9 mouse cellular contexts compared by ENCODE assay signal in the genomic region with DNA sequence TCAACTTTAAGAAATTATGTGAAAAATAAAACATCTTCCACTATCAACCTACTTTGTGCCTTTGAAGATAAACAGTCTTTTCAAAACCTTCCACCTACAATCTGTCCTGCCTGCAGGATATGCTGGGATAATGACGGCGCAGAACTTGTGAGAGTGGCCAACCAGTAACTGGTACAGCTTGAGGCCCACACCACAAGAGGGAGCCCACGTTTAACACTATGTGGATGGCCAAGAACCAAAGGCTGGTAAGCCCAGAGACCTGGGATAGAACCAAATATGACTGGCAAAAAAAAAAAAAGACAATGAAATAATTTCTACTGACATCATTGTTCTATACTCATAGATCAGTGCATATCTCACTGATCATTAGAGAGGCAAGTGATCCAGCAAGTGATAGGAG. TPM values are rescaled to one million over a fixed set of nuclear protein-coding genes. Genes with fewer than 3 reads are reported as not detected.
DNase-seq lines count a peak whose midpoint lies in the region; ATAC-seq and TF ChIP-seq lines count a peak whose summit lies in the region.
"Had no signal": no experiment of that assay in that cellular context is flagged by ENCODE, and none has a peak within 500 bp of the region (broad histone marks: within the 10 kb centered on the region; RNA-seq: fewer than 3 reads in every experiment).

No protein-coding gene starts in this region.

- H3K9ac ChIP-seq in hindbrain, embryonic 12.5 days = no peak overlapping the region
- no peak overlapping the region for H3K9ac ChIP-seq in limb, embryonic 14.5 days (ENCODE audit: low read depth, low read length, severe bottlenecking)
- H3K9ac ChIP-seq: heart, embryonic 15.5 days had no signal

- 61% methylated on average over 3 of the region's 3 CpGs for WGBS in heart, embryonic 10.5 days
- 58% methylated on average over 3 of the region's 3 CpGs for WGBS in hindbrain, embryonic 12.5 days
- WGBS in limb, embryonic 14.5 days = 63% methylated on average over 3 of the region's 3 CpGs

- peaks cover 37% of the 10 kb centered on the region for H3K36me3 ChIP-seq in heart, embryonic 10.5 days
- H3K36me3 ChIP-seq in hindbrain, embryonic 12.5 days = peaks cover 37% of the 10 kb centered on the region
- peaks cover 39% of the 10 kb centered on the region for H3K36me3 ChIP-seq in limb, embryonic 14.5 days (ENCODE audit: control insufficient read depth, insufficient read depth, low read length)

- 0 out of 2 replicates have a peak, but pooled peaks cover 1% of the 10 kb centered on the region for H3K4me1 ChIP-seq in heart, embryonic 10.5 days
- no peaks in the 10 kb centered on the region for H3K4me1 ChIP-seq in hindbrain, embryonic 12.5 days
- no peaks in the 10 kb centered on the region for H3K4me1 ChIP-seq in limb, embryonic 14.5 days (ENCODE audit: control insufficient read depth, insufficient read depth, low read length)
- H3K4me1 ChIP-seq: heart, embryonic 15.5 days had no signal

- no peak for TF ChIP-seq POLR2A in limb, embryonic 14.5 days (IDR thresholded peaks at IDR 0.05; ENCODE audit: borderline replicate concordance, extremely low read depth, insufficient read depth, insufficient read length)

- H3K4me3 ChIP-seq in heart, embryonic 10.5 days = no peak overlapping the region
- no peak overlapping the region for H3K4me3 ChIP-seq in hindbrain, embryonic 12.5 days
- H3K4me3 ChIP-seq in limb, embryonic 14.5 days (replicated peaks; ENCODE audit: low read length) = no peak overlapping the region
- H3K4me3 ChIP-seq: heart, embryonic 15.5 days had no signal

- H3K9me3 ChIP-seq in heart, embryonic 10.5 days = no peaks in the 10 kb centered on the region
- H3K9me3 ChIP-seq in hindbrain, embryonic 12.5 days (replicated peaks) = no peaks in the 10 kb centered on the region
- H3K9me3 ChIP-seq in limb, embryonic 14.5 days (ENCODE audit: control insufficient read depth, low read length) = no peaks in the 10 kb centered on the region
- H3K9me3 ChIP-seq: heart, embryonic 15.5 days had no signal

- DNase-seq in heart, adult 11 months = peak; percentile 87
- DNase-seq in heart, embryonic 10.5 days (ENCODE audit: low spot score) = no peak
- DNase-seq in ZHBTc4 (ENCODE audit: low read depth, low spot score) = peak; percentile 55
- peak; percentile 16 for DNase-seq in embryo, embryonic 11.5 days (ENCODE audit: low read depth, low spot score)
- peak; percentile 51 for DNase-seq in limb, embryonic 14.5 days (ENCODE audit: low spot score)
- DNase-seq in retina, adult 2 months (ENCODE audit: low read depth, low spot score) = peak; percentile 42

- peak; percentile 50 for ATAC-seq in hindbrain, embryonic 12.5 days (ENCODE audit: low FRiP score)
- ATAC-seq in limb, embryonic 14.5 days (ENCODE audit: low FRiP score, low read depth) = no peak
- ATAC-seq in inflammation-experienced regulatory T-cells, adult 6 months = no peak

- H3K27ac ChIP-seq in heart, embryonic 10.5 days = no peak overlapping the region
- H3K27ac ChIP-seq in hindbrain, embryonic 12.5 days = no peak overlapping the region
- no peak overlapping the region for H3K27ac ChIP-seq in limb, embryonic 14.5 days (replicated peaks; ENCODE audit: low read depth, low read length)
- H3K27ac ChIP-seq: heart, embryonic 15.5 days had no signal

- H3K4me2 ChIP-seq in hindbrain, embryonic 12.5 days (replicated peaks) = no peak overlapping the region
- H3K4me2 ChIP-seq in limb, embryonic 14.5 days (replicated peaks; ENCODE audit: low read depth, low read length, severe bottlenecking) = no peak overlapping the region
- H3K4me2 ChIP-seq: heart, embryonic 15.5 days had no signal

- H3K27me3 ChIP-seq in heart, embryonic 10.5 days (ENCODE audit: insufficient read depth, poor library complexity, severe bottlenecking) = no peaks in the 10 kb centered on the region
- H3K27me3 ChIP-seq in hindbrain, embryonic 12.5 days = no peaks in the 10 kb centered on the region
- H3K27me3 ChIP-seq in limb, embryonic 14.5 days (ENCODE audit: control insufficient read depth, insufficient read depth, low read length) = no peaks in the 10 kb centered on the region
- H3K27me3 ChIP-seq: heart, embryonic 15.5 days had no signal

RNA-seq across cellular contexts. Expression of gene Zdhhc17, which starts 35.5 kb away (rescaled TPM):
- 20.9 and 21.7 TPM in 2 replicates for polyA plus RNA-seq in heart, embryonic 10.5 days (2016; fragmentation: Nextera tagmentation; extraction: Ambion mirVana)
- polyA plus RNA-seq in hindbrain, embryonic 12.5 days (2016; fragmentation: Nextera tagmentation; extraction: Ambion mirVana) = 45.1 and 48.1 TPM in 2 replicates
- 41.8 and 49.7 TPM in 2 replicates for polyA plus RNA-seq in limb, embryonic 14.5 days (2012; rRNA removed)
- 25.0 and 31.4 TPM in 2 replicates for polyA plus RNA-seq in limb, embryonic 14.5 days (2014; fragmentation: Nextera tagmentation; extraction: Ambion mirVana)
- polyA plus RNA-seq in inflammation-experienced regulatory T-cells, adult 6 months (2017; shearing (Covaris generic)) = 10 to 100 TPM; 12.5 to 23.8 (median 19.7) TPM

RNA-seq across cellular contexts. Expression of gene Csrp2, which starts 54.9 kb away (rescaled TPM):
- 400 and 430 TPM in 2 replicates for polyA plus RNA-seq in heart, embryonic 10.5 days (2016; fragmentation: Nextera tagmentation; extraction: Ambion mirVana)
- 148 and 160 TPM in 2 replicates for polyA plus RNA-seq in hindbrain, embryonic 12.5 days (2016; fragmentation: Nextera tagmentation; extraction: Ambion mirVana)
- 124 and 168 TPM in 2 replicates for polyA plus RNA-seq in limb, embryonic 14.5 days (2012; rRNA removed)
- polyA plus RNA-seq in limb, embryonic 14.5 days (2014; fragmentation: Nextera tagmentation; extraction: Ambion mirVana) = 155 and 170 TPM in 2 replicates
- polyA plus RNA-seq in inflammation-experienced regulatory T-cells, adult 6 months (2017; shearing (Covaris generic)) = 1 to 10 TPM; 1.4 to 4.7 (median 2.2) TPM

Comparison
In these comparisons a context has a peak if more than half of its experiments do, and no peak if none do; other contexts are left out.
1. RNA of gene Csrp2, which starts 54.9 kb away (polyA plus RNA-seq): 400 to 430 TPM in heart, embryonic 10.5 days, 124 to 170 TPM in limb, embryonic 14.5 days and 148 to 160 TPM in hindbrain, embryonic 12.5 days; 1.4 to 4.7 TPM in inflammation-experienced regulatory T-cells, adult 6 months; every median in the first group is over 10 times any median in the second.